Mouse (Mus musculus) activated CD4-positive, CD25-positive, alpha-beta regulatory T cell, adult 9 weeks (primary cell): ENCODE data around the gene Olfr272. TPM values are rescaled to one million over a fixed set of nuclear protein-coding genes. Genes with fewer than 3 reads are reported as not detected.

ENCODE experiments used
- polyA plus RNA-seq: library from polyadenylated mRNA; unstranded; fragments of 100-300 nt; shearing (Covaris generic); gene quantifications from one replicate; pipeline ENCODE4 v1.2.1, GENCODE M21; 2017

Olfr272 gene
- not detected for polyA plus RNA-seq

GRCm38 (mm10) chr4:52919078-52919477, at the start of gene Olfr272:
Gene Olfr272, minus strand, starts transcription at chr4:52919178.

GRCm38 (mm10) chr4:52964247-52964646, 45.3 kb upstream of the Olfr272 start, which contains the start of gene Olfr270:
Gene Olfr270, plus strand, starts transcription at chr4:52964547.

Other genes with a start within 250 kb of the Olfr272 start
- gene Olfr275, start 104.6 kb downstream of the Olfr272 start, polyA plus RNA-seq: not detected
- not detected for gene Olfr273, start 59.9 kb downstream of the Olfr272 start, polyA plus RNA-seq
- not detected for gene Olfr270, start 45.4 kb upstream of the Olfr272 start, polyA plus RNA-seq
- gene Nipsnap3a, start 70.1 kb upstream of the Olfr272 start, polyA plus RNA-seq: not detected
- gene Nipsnap3b, start 92.7 kb upstream of the Olfr272 start, polyA plus RNA-seq: 82.2 TPM
- 11.5 TPM for gene Abca1, start 240.7 kb upstream of the Olfr272 start, polyA plus RNA-seq